Comparison of ENCODE assay signal across 12 mouse cellular contexts in genomic region chr12:101020210-101021015, GRCm38 (mm10). TPM values are rescaled to one million over a fixed set of nuclear protein-coding genes. Genes with fewer than 3 reads are reported as not detected.
DNase-seq lines count a peak whose midpoint lies in the region; ATAC-seq and TF ChIP-seq lines count a peak whose summit lies in the region.
"Had no signal": no experiment of that assay in that cellular context is flagged by ENCODE, and none has a peak within 500 bp of the region (broad histone marks: within the 10 kb centered on the region; RNA-seq: fewer than 3 reads in every experiment).

No protein-coding gene starts in this region.

- H3K4me1 ChIP-seq in lung, postnatal 0 days (ENCODE audit: insufficient read depth, low read depth, low read length), result peaks cover 26% of the 10 kb centered on the region

- no peak overlapping the region for H3K4me2 ChIP-seq in lung, postnatal 0 days (replicated peaks; ENCODE audit: low read depth, low read length)

- no peaks in the 10 kb centered on the region for H3K9me3 ChIP-seq in lung, postnatal 0 days (ENCODE audit: low read length)

- TF ChIP-seq CTCF in lung, postnatal 0 days (IDR thresholded peaks at IDR 0.05), result peak; percentile 46

- no peaks in the 10 kb centered on the region for H3K27me3 ChIP-seq in lung, postnatal 0 days (replicated peaks; ENCODE audit: insufficient read depth, low read length)

- H3K4me3 ChIP-seq in lung, postnatal 0 days (ENCODE audit: low read depth, low read length), result no peak overlapping the region

- peak; percentile 85 for DNase-seq in heart, adult 11 months
- DNase-seq in heart, postnatal 4 days, result no peak
- DNase-seq in right cerebral cortex, postnatal 14 days, result peak; percentile 5
- DNase-seq in right cerebral cortex, adult 2 months (ENCODE audit: low spot score in 2 of 2), result no peak
- peak; percentile 54 for DNase-seq in cerebellum, adult 8-10 months
- peak; percentile 65 for DNase-seq in lung, postnatal 0 days (ENCODE audit: low spot score)
- no peak for DNase-seq in frontal cortex, postnatal 14 days (ENCODE audit: low spot score in 2 of 2)
- no peak for DNase-seq in embryo, embryonic 10.5 days (ENCODE audit: low spot score)
- DNase-seq: heart, postnatal 36 days; right cerebral cortex, adult 18-20 months; thymus, adult 18-20 months had no signal

- peak overlapping the region; percentile 33; the same call in 1 of the 2 replicates for H3K27ac ChIP-seq in lung, postnatal 0 days (ENCODE audit: low read length)

- no peak overlapping the region for H3K9ac ChIP-seq in lung, postnatal 0 days (replicated peaks; ENCODE audit: low read depth)

- peak; percentile 34 for ATAC-seq in lung, postnatal 0 days
- ATAC-seq: midbrain, embryonic 16.5 days had no signal

- WGBS in lung, postnatal 0 days, result 52% methylated on average over 15 of the region's 15 CpGs

- no peaks in the 10 kb centered on the region for H3K36me3 ChIP-seq in lung, postnatal 0 days (ENCODE audit: insufficient read depth, low read length)

- TF ChIP-seq EP300 in lung, postnatal 0 days (IDR thresholded peaks at IDR 0.05), result no peak

RNA-seq across cellular contexts. Expression of gene Ccdc88c, which starts 8.4 kb away (rescaled TPM):
- total RNA-seq in heart, postnatal 4 days (2021), result 10 to 100 TPM; 10.9 to 11.4 TPM
- 6.9 and 7.4 TPM in 2 replicates for polyA plus RNA-seq in lung, postnatal 0 days (2015; fragmentation: Nextera tagmentation; extraction: Ambion mirVana)

Comparison
In these comparisons a context has a peak if more than half of its experiments do, and no peak if none do; other contexts are left out.
1. DNase-seq: peak in heart, adult 11 months (single experiment), right cerebral cortex, postnatal 14 days (single experiment), cerebellum, adult 8-10 months (single experiment) and lung, postnatal 0 days (single experiment); none in heart, postnatal 4 days (single experiment), right cerebral cortex, adult 2 months (0 of 2), frontal cortex, postnatal 14 days (0 of 2) and embryo, embryonic 10.5 days (single experiment).